Mouse (Mus musculus): ENCODE measurements at regions not wholly inside any gene's neighbourhood (a gene's known extent, or its start where the extent isn't known, plus 50 kb on each side); places are given as distances from the start of the nearest gene placed in this dataset.
A peak's percentile ranks its signal among the peaks of the same experiment; 100 is the strongest.

- peak in 1 of 2 experiments; percentile 22 for DNase-seq (ENCODE audit: low spot score in 2 of 2)
These were observed 597.8 kb upstream of the Gm10131 start for GRCm38 (mm10) chr8:34709316-34709715.

DNA sequence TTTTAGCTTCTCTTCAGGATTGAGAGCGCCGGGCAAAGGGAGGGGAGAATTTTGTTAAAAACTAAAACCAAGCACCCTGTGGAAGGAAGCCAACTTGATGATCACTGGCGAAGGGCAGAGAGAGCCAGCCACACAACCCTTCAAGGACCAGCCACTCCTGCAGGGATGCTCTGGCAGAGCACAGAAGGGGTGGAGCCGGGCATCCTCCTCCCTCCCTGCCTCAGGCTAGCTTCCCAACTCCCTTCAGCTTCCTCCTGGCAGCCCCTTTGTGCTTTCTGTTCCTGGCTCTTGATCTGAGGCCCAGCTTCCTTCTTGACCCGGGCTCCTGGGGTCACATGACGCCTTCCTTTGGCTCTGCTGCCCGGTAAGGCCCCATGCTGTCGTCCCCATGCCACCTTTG is 591.8 kb upstream of the Gm10131 start:
- no peak for DNase-seq (ENCODE audit: low spot score in 2 of 2)

GRCm38 (mm10) chr8:34702806-34703205 is 591.3 kb upstream of the Gm10131 start:
- no peak for DNase-seq (ENCODE audit: low spot score in 2 of 2)

DNA sequence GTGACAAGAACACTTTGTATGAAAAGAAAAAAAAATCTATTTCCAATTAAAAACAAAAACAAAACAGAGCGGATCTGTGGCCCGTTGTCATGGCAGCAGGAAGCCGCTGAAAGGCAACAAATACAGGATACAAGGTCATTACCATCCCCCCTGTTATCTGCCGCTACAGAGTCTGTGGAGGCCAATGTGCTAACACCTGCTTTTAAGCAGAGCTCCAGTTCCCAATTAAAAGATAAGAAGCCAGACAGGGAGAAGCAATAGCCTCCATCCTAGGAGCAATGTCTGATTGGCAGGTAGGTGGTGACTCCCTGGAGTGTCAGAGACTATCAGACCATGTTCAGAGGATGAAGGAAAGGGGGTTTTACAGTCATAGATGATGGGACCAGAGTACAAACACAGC is 587.5 kb upstream of the Gm10131 start:
- DNase-seq (ENCODE audit: low spot score in 2 of 2) = no peak

- DNase-seq (ENCODE audit: low spot score in 2 of 2) = no peak
These were observed 584.8 kb upstream of the Gm10131 start for GRCm38 (mm10) chr8:34696365-34696764.

DNA sequence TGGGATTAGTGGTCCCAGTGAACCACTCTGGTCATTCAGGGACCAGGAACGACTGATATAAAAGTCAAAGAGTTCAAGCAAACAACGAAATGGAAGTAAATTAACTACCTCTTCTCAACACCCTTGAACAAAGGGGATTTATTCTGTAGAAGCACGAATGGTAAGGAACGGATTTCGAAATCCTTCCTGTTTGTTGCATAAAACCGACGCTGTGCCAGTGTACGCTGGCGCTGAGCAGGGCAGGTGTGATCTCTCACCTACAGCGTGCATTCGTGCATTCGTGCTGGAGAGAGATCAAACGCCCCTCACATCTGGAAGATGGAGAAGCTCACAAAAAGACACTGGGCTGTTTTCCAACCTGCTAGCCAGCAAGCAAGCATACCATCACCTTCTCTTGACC is 581.1 kb upstream of the Gm10131 start:
- no peak for DNase-seq (ENCODE audit: low spot score in 2 of 2)

GRCm38 (mm10) chr8:34691776-34692175 is 580.2 kb upstream of the Gm10131 start:
- DNase-seq (ENCODE audit: low spot score in 2 of 2) = no peak

GRCm38 (mm10) chr8:34689825-34690493 is 578.4 kb upstream of the Gm10131 start:
- peak; percentile 12 to 29 for DNase-seq (ENCODE audit: low spot score in 2 of 2)

DNA sequence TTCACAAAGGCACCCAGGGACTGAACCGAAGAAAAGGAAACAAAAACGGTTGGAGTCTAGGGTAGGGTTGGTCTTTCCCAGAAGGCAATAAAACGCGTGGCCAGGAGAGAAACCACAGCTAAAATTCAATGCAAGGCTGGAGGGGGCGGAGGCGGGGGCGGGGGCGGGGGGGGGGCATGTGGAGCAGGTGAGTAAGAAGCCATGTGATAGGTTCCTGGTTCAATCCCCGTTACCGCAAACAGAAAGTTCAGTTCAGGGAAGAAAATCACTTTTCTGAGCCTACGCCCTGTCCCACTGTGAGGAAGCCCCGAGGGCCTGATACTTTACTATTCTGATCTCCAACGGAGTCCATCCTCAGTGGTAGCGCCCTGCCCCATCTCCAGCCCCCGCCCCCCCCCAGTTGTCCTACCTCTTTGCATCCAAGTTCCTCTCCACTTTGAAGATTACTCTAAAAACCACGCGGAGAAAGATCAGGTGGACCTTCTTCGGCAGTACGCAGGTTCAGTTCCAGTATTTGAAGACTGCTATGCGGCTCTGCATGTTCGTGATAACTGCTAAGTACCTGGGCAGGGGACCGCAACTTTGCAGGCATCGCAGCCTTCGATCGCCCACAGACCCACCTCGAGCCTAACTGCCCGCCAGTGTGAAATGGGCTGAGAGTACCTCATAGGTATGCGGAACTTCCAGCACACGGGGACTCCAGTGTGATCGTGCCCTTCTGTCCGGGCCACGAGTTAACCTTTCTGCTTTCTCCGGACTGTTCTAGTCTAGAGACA is 577.7 kb upstream of the Gm10131 start:
- no peak for DNase-seq (ENCODE audit: low spot score in 2 of 2)

- no peak for DNase-seq (ENCODE audit: low spot score in 2 of 2)
These were observed 577.0 kb upstream of the Gm10131 start for GRCm38 (mm10) chr8:34688396-34689048.

DNA sequence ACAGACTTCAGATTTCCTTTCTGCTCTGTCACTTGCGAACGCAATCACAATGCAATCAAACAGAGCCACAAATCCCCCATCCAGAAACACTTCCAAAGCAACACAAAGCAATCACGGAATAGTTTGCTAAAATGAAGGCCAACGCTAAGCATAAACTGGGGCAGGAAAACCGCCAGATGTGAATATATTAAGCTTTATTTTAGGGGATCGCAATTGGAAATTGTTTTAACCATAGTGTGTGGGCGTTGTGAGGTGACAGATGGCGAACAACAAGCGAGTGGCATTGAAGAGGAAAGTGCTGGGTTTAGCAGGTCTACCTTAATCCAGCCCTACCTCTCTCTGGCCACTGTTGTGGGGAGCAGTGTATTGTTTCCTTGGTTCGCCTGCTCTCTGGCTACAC is 574.8 kb upstream of the Gm10131 start:
- no peak for DNase-seq (ENCODE audit: low spot score in 2 of 2)

GRCm38 (mm10) chr8:34684683-34685082 is 573.1 kb upstream of the Gm10131 start:
- no peak for DNase-seq (ENCODE audit: low spot score in 2 of 2)

DNA sequence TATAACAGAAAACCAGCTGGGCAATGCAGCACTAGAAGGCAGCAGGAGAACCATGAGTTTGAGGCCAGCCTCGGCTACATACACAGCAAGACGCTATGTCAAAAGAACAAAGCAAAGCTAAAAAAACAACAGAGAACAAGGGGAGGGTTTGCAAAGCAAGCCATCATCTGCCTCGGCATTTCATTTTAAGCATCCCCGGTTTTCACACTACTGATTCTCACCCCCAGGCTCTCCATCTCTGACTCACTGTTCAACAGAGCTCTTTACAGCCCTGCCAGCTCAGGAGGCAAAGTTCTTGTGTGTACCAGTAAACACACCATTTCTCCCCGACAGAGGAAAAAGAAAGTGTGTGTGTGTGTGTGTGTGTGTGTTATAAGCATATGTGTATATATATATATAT is 571.6 kb upstream of the Gm10131 start:
- no peak for DNase-seq (ENCODE audit: low spot score in 2 of 2)

DNA sequence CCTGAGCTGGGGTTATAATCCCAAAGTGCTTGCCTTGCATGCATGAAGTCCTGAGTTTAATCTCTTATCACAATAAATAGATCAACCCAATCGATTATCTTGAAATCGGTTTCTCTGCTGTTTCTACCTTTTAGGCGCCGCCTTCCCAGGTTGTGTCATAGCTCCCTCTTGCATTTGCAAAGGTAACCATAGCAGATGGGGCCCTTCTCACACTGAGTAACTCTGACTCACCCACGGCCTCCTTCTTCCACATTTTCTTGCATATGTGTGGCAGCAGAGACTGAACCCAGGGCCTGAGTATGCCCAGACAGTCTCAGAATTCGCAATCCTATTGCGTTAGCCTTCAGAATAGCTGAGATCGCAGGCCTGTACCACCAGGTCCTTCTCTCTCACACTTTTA is 570.7 kb upstream of the Gm10131 start:
- DNase-seq (ENCODE audit: low spot score in 2 of 2) = no peak

GRCm38 (mm10) chr8:34679565-34680291 is 568.2 kb upstream of the Gm10131 start:
- DNase-seq (ENCODE audit: low spot score in 2 of 2) = peak in 1 of 2 experiments; percentile 7

GRCm38 (mm10) chr8:34678879-34679278 is 567.3 kb upstream of the Gm10131 start:
- no peak for DNase-seq (ENCODE audit: low spot score in 2 of 2)

DNA sequence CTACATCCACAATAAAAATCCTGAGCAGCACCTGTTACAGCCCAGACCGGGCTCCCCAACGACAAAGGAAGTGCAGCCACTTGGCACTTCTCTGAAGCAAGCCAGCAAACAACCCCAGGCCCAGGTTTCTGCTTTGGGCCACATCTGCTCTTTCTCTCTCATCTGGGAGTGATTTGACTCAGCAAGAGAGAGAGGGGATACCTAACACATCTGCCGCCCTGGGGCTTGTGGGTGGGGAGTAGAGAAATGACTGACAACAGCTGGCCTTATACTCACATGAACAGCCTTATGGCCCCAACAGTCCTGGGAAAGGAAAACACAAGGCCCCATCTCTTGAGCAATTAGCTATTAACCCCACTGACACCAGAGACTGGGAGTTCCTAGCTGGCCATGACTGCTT is 560.2 kb upstream of the Gm10131 start:
- DNase-seq (ENCODE audit: low spot score in 2 of 2) = no peak

GRCm38 (mm10) chr8:34670930-34671715 is 559.6 kb upstream of the Gm10131 start:
- DNase-seq (ENCODE audit: low spot score in 2 of 2) = no peak

GRCm38 (mm10) chr8:34669146-34669545 is 557.6 kb upstream of the Gm10131 start:
- DNase-seq (ENCODE audit: low spot score in 2 of 2) = no peak

DNA sequence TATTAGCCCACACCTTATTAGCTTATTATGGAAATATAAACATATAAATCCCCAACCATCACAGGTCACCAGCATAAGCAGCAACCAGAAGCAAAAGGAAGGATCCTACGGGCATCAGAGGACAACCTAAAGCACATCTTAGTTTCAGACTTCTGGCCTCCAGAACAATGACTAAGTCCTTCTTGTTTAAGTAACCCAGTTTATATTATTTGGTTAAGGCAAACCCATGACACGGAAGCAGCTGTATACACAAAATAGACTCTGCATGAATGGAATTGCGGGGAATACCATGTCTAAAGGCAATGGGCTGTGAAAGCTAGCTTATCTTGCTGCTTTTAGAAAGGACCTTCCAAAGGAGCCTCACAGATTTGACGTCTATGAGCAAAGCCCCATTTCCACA is 552.9 kb upstream of the Gm10131 start:
- DNase-seq (ENCODE audit: low spot score in 2 of 2) = no peak

GRCm38 (mm10) chr8:34662532-34662931 is 551.0 kb upstream of the Gm10131 start:
- no peak for DNase-seq (ENCODE audit: low spot score in 2 of 2)

Measured in heart, adult 9 months (tissue).